14 mouse cellular contexts compared by ENCODE assay signal in the genomic region with DNA sequence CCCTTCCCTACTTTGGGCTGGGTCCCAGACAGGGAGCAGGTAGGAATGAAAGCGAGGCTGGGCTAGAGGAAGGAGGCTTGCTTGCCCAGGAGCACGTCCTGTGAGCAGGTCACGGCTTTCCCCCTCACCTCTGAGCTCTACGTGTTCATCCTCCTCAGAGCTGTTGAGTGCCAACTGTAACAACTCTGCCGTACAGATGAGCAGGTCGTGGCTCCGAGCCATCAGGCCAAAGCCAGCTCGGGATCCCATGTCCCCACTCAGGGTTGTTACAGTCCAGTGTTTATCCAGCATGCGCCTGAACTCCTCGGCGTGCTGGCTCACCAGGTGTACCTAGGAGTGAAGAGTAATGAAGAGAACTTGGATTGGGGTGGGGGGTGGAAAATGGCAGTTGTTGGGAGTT. TPM values are rescaled to one million over a fixed set of nuclear protein-coding genes. Genes with fewer than 3 reads are reported as not detected.
DNase-seq lines count a peak whose midpoint lies in the region; ATAC-seq and TF ChIP-seq lines count a peak whose summit lies in the region.
"Had no signal": no experiment of that assay in that cellular context is flagged by ENCODE, and none has a peak within 500 bp of the region (broad histone marks: within the 10 kb centered on the region; RNA-seq: fewer than 3 reads in every experiment).

No protein-coding gene starts in this region.

- DNase-seq in A20 (ENCODE audit: low read depth, low spot score), result peak; percentile 22
- DNase-seq in liver, embryonic 14.5 days (ENCODE audit: low read depth in 3 of 3, low spot score in 3 of 3), result no peak
- no peak for DNase-seq in adrenal gland, adult 2 months
- DNase-seq in ovary, adult 18-20 months (ENCODE audit: low spot score), result no peak
- DNase-seq: right cerebral cortex, adult 18-20 months had no signal

- peak overlapping the region; percentile 46; the same call in 1 of the 2 replicates for H3K4me2 ChIP-seq in intestine, embryonic 15.5 days (replicated peaks)
- H3K4me2 ChIP-seq in intestine, embryonic 16.5 days (ENCODE audit: low read depth, low read length), result no peak overlapping the region
- H3K4me2 ChIP-seq in liver, embryonic 14.5 days (ENCODE audit: low read depth), result peak overlapping the region; percentile 53
- H3K4me2 ChIP-seq in midbrain, embryonic 16.5 days (ENCODE audit: low read length), result no peak overlapping the region
- H3K4me2 ChIP-seq: hindbrain, embryonic 13.5 days had no signal

- no peak for TF ChIP-seq CTCF in liver, embryonic 14.5 days (IDR thresholded peaks at IDR 0.05; ENCODE audit: low read depth)

- H3K27me3 ChIP-seq in intestine, embryonic 15.5 days (replicated peaks), result no peaks in the 10 kb centered on the region
- H3K27me3 ChIP-seq in intestine, embryonic 16.5 days (replicated peaks; ENCODE audit: control insufficient read depth, insufficient read depth, low read length), result no peaks in the 10 kb centered on the region
- no peaks in the 10 kb centered on the region for H3K27me3 ChIP-seq in liver, embryonic 14.5 days (ENCODE audit: control insufficient read depth, insufficient read depth, low read length)
- no peaks in the 10 kb centered on the region; the same call in 1 of the 2 replicates for H3K27me3 ChIP-seq in midbrain, embryonic 16.5 days (ENCODE audit: control insufficient read depth, insufficient read depth, low read depth, low read length)
- H3K27me3 ChIP-seq: limb, embryonic 15.5 days had no signal

- WGBS in intestine, embryonic 15.5 days, result 66% methylated on average over 11 of the region's 11 CpGs
- 64% methylated on average over 11 of the region's 11 CpGs for WGBS in intestine, embryonic 16.5 days
- 56% methylated on average over 11 of the region's 11 CpGs for WGBS in liver, embryonic 14.5 days (ENCODE audit: insufficient replicate concordance)
- 76% methylated on average over 11 of the region's 11 CpGs for WGBS in midbrain, embryonic 16.5 days

- H3K4me1 ChIP-seq in intestine, embryonic 15.5 days (replicated peaks), result peaks cover 19% of the 10 kb centered on the region; the same call in 1 of the 2 replicates
- H3K4me1 ChIP-seq in intestine, embryonic 16.5 days (ENCODE audit: control insufficient read depth, insufficient read depth, low read length), result peaks cover 16% of the 10 kb centered on the region
- peaks cover 3 to 10% of the 10 kb centered on the region in 2 experiments; a peak in 2 of 4 replicates for H3K4me1 ChIP-seq in liver, embryonic 14.5 days (replicated peaks; ENCODE audit: control insufficient read depth in 2 of 2, insufficient read depth in 2 of 2, low read length in 1 of 2)
- H3K4me1 ChIP-seq in midbrain, embryonic 16.5 days (ENCODE audit: control insufficient read depth, insufficient read depth, low read length), result no peaks in the 10 kb centered on the region; the same call in 1 of the 2 replicates

- H3K36me3 ChIP-seq in intestine, embryonic 15.5 days, result peaks cover 33% of the 10 kb centered on the region
- peaks cover 9% of the 10 kb centered on the region for H3K36me3 ChIP-seq in intestine, embryonic 16.5 days (ENCODE audit: control insufficient read depth, insufficient read depth, low read length)
- peaks cover 3% of the 10 kb centered on the region for H3K36me3 ChIP-seq in liver, embryonic 14.5 days (replicated peaks; ENCODE audit: control insufficient read depth, insufficient read depth, low read depth)
- H3K36me3 ChIP-seq in midbrain, embryonic 16.5 days (ENCODE audit: control insufficient read depth, insufficient read depth, low read length), result peaks cover 18% of the 10 kb centered on the region

- H3K9ac ChIP-seq in intestine, embryonic 15.5 days, result no peak overlapping the region
- H3K9ac ChIP-seq in intestine, embryonic 16.5 days (ENCODE audit: low read depth, low read length), result no peak overlapping the region
- no peak overlapping the region for H3K9ac ChIP-seq in liver, embryonic 14.5 days (replicated peaks)
- H3K9ac ChIP-seq in midbrain, embryonic 16.5 days (ENCODE audit: low read depth, low read length), result no peak overlapping the region
- H3K9ac ChIP-seq: hindbrain, embryonic 13.5 days; limb, embryonic 15.5 days had no signal

- ATAC-seq in intestine, embryonic 15.5 days, result no peak
- no peak for ATAC-seq in intestine, embryonic 16.5 days
- peak; percentile 16 for ATAC-seq in activated CD4-positive, CD25-positive, alpha-beta regulatory T cell, adult 4 months
- ATAC-seq in liver, embryonic 14.5 days (ENCODE audit: insufficient read depth), result 0 out of 2 replicates have a peak, but pooled peaks have one; percentile 10
- no peak for ATAC-seq in midbrain, embryonic 16.5 days

- no peaks in the 10 kb centered on the region for H3K9me3 ChIP-seq in intestine, embryonic 15.5 days
- H3K9me3 ChIP-seq in intestine, embryonic 16.5 days (ENCODE audit: control insufficient read depth, low read length), result no peaks in the 10 kb centered on the region
- H3K9me3 ChIP-seq in liver, embryonic 14.5 days (ENCODE audit: control insufficient read depth, low read length), result no peaks in the 10 kb centered on the region
- no peaks in the 10 kb centered on the region for H3K9me3 ChIP-seq in midbrain, embryonic 16.5 days (replicated peaks; ENCODE audit: control insufficient read depth, low read length, poor library complexity, severe bottlenecking)
- H3K9me3 ChIP-seq: hindbrain, embryonic 13.5 days; limb, embryonic 15.5 days had no signal

- TF ChIP-seq EP300 in liver, embryonic 14.5 days (IDR thresholded peaks at IDR 0.05; ENCODE audit: low read depth), result no peak

- H3K4me3 ChIP-seq in intestine, embryonic 15.5 days (replicated peaks), result no peak overlapping the region
- no peak overlapping the region for H3K4me3 ChIP-seq in intestine, embryonic 16.5 days (ENCODE audit: low read length)
- no peak overlapping the region for H3K4me3 ChIP-seq in liver, embryonic 14.5 days (ENCODE audit: insufficient read depth in 1 of 2, low read depth in 2 of 2, low read length in 2 of 2)
- H3K4me3 ChIP-seq in midbrain, embryonic 16.5 days (ENCODE audit: low read depth, low read length), result no peak overlapping the region
- H3K4me3 ChIP-seq: hindbrain, embryonic 13.5 days; limb, embryonic 15.5 days had no signal

- no peak overlapping the region for H3K27ac ChIP-seq in intestine, embryonic 15.5 days
- no peak overlapping the region for H3K27ac ChIP-seq in intestine, embryonic 16.5 days (ENCODE audit: low read length)
- no peak overlapping the region for H3K27ac ChIP-seq in liver, embryonic 14.5 days
- H3K27ac ChIP-seq in midbrain, embryonic 16.5 days (ENCODE audit: low read length), result no peak overlapping the region
- H3K27ac ChIP-seq: hindbrain, embryonic 13.5 days; limb, embryonic 15.5 days had no signal

RNA-seq across cellular contexts. Expression of a gene that starts 0.7 kb away (rescaled TPM):
- polyA plus RNA-seq in intestine, embryonic 15.5 days (2015; fragmentation: Nextera tagmentation; extraction: Ambion mirVana), result 2.7 and 3.2 TPM in 2 replicates
- 3.4 TPM in 2 replicates for polyA plus RNA-seq in intestine, embryonic 16.5 days (2015; fragmentation: Nextera tagmentation; extraction: Ambion mirVana)
- 10 to 100 TPM; 25.3 to 42.0 TPM for polyA plus RNA-seq in activated CD4-positive, CD25-positive, alpha-beta regulatory T cell, adult 4 months (2017; shearing (Covaris generic))
- 1.5 and 1.6 TPM in 2 replicates for polyA plus RNA-seq in liver, embryonic 14.5 days (2012; rRNA removed)
- polyA plus RNA-seq in liver, embryonic 14.5 days (2014; fragmentation: Nextera tagmentation; extraction: Ambion mirVana), result 1.3 and 1.7 TPM in 2 replicates
- 10 to 100 TPM; 29.2 to 60.7 TPM for total RNA-seq in adrenal gland, adult 2 months (2021)
- 30.2 and 42.2 TPM in 2 replicates for polyA plus RNA-seq in adrenal gland, adult 2 months (2012; rRNA removed)
- 2.8 and 2.9 TPM in 2 replicates for polyA plus RNA-seq in midbrain, embryonic 16.5 days (2015; fragmentation: Nextera tagmentation; extraction: Ambion mirVana)

RNA-seq across cellular contexts. Expression of a gene that starts 8.9 kb away (rescaled TPM):
- 48.2 and 51.9 TPM in 2 replicates for polyA plus RNA-seq in intestine, embryonic 15.5 days (2015; fragmentation: Nextera tagmentation; extraction: Ambion mirVana)
- polyA plus RNA-seq in intestine, embryonic 16.5 days (2015; fragmentation: Nextera tagmentation; extraction: Ambion mirVana), result 38.7 and 40.7 TPM in 2 replicates
- 10 to 100 TPM; 11.2 to 13.3 TPM for polyA plus RNA-seq in activated CD4-positive, CD25-positive, alpha-beta regulatory T cell, adult 4 months (2017; shearing (Covaris generic))
- polyA plus RNA-seq in liver, embryonic 14.5 days (2012; rRNA removed), result 13.0 and 13.8 TPM in 2 replicates
- 12.7 and 14.6 TPM in 2 replicates for polyA plus RNA-seq in liver, embryonic 14.5 days (2014; fragmentation: Nextera tagmentation; extraction: Ambion mirVana)
- 10 to 100 TPM; 42.5 to 42.6 TPM for total RNA-seq in adrenal gland, adult 2 months (2021)
- polyA plus RNA-seq in adrenal gland, adult 2 months (2012; rRNA removed), result 73.5 and 85.1 TPM in 2 replicates
- 64.9 and 65.9 TPM in 2 replicates for polyA plus RNA-seq in midbrain, embryonic 16.5 days (2015; fragmentation: Nextera tagmentation; extraction: Ambion mirVana)

RNA-seq across cellular contexts. Expression of a gene that starts 10.3 kb away (rescaled TPM):
- 0.40 and 0.54 TPM in 2 replicates for polyA plus RNA-seq in intestine, embryonic 15.5 days (2015; fragmentation: Nextera tagmentation; extraction: Ambion mirVana)
- polyA plus RNA-seq in intestine, embryonic 16.5 days (2015; fragmentation: Nextera tagmentation; extraction: Ambion mirVana), result 0.29 TPM in 1 of 2 replicates, not detected in the other
- polyA plus RNA-seq in activated CD4-positive, CD25-positive, alpha-beta regulatory T cell, adult 4 months (2017; shearing (Covaris generic)), result under 1 TPM; 0.70 to 0.78 TPM
- not detected in 2 replicates for polyA plus RNA-seq in liver, embryonic 14.5 days (2012; rRNA removed)
- polyA plus RNA-seq in liver, embryonic 14.5 days (2014; fragmentation: Nextera tagmentation; extraction: Ambion mirVana), result 0.14 TPM in 1 of 2 replicates, not detected in the other
- total RNA-seq in adrenal gland, adult 2 months (2021), result not detected
- polyA plus RNA-seq in adrenal gland, adult 2 months (2012; rRNA removed), result not detected in 2 replicates
- 0.34 TPM in 1 of 2 replicates, not detected in the other for polyA plus RNA-seq in midbrain, embryonic 16.5 days (2015; fragmentation: Nextera tagmentation; extraction: Ambion mirVana)
- total RNA-seq: gastrocnemius, postnatal 25 days; layer of hippocampus, postnatal 14 days had no signal
- polyA plus RNA-seq: hindbrain, embryonic 13.5 days had no signal

RNA-seq across cellular contexts. Expression of a gene that starts 11.1 kb away (rescaled TPM):
- 0.11 TPM in 2 replicates for polyA plus RNA-seq in intestine, embryonic 15.5 days (2015; fragmentation: Nextera tagmentation; extraction: Ambion mirVana)
- 0.20 and 0.31 TPM in 2 replicates for polyA plus RNA-seq in intestine, embryonic 16.5 days (2015; fragmentation: Nextera tagmentation; extraction: Ambion mirVana)
- polyA plus RNA-seq in activated CD4-positive, CD25-positive, alpha-beta regulatory T cell, adult 4 months (2017; shearing (Covaris generic)), result under 1 TPM in 1 of 2 experiments, not detected in 1; 0.17 TPM
- polyA plus RNA-seq in liver, embryonic 14.5 days (2012; rRNA removed), result not detected in 2 replicates
- polyA plus RNA-seq in liver, embryonic 14.5 days (2014; fragmentation: Nextera tagmentation; extraction: Ambion mirVana), result not detected in 2 replicates
- total RNA-seq in adrenal gland, adult 2 months (2021), result under 1 TPM in 1 of 2 experiments, not detected in 1; 0.59 TPM
- 0.75 and 0.84 TPM in 2 replicates for polyA plus RNA-seq in adrenal gland, adult 2 months (2012; rRNA removed)
- polyA plus RNA-seq in midbrain, embryonic 16.5 days (2015; fragmentation: Nextera tagmentation; extraction: Ambion mirVana), result 0.41 and 0.92 TPM in 2 replicates
- polyA plus RNA-seq: forebrain, embryonic 11.5 days had no signal

RNA-seq across cellular contexts. Expression of a gene that starts 34.6 kb away (rescaled TPM):
- polyA plus RNA-seq in intestine, embryonic 15.5 days (2015; fragmentation: Nextera tagmentation; extraction: Ambion mirVana), result 26.1 and 26.3 TPM in 2 replicates
- polyA plus RNA-seq in intestine, embryonic 16.5 days (2015; fragmentation: Nextera tagmentation; extraction: Ambion mirVana), result 41.1 and 41.6 TPM in 2 replicates
- polyA plus RNA-seq in activated CD4-positive, CD25-positive, alpha-beta regulatory T cell, adult 4 months (2017; shearing (Covaris generic)), result 10 to 100 TPM; 29.0 to 44.1 TPM
- 109 and 127 TPM in 2 replicates for polyA plus RNA-seq in liver, embryonic 14.5 days (2012; rRNA removed)
- polyA plus RNA-seq in liver, embryonic 14.5 days (2014; fragmentation: Nextera tagmentation; extraction: Ambion mirVana), result 57.4 and 59.9 TPM in 2 replicates
- total RNA-seq in adrenal gland, adult 2 months (2021), result 100 to 1,000 TPM; 191 to 196 TPM
- 201 and 238 TPM in 2 replicates for polyA plus RNA-seq in adrenal gland, adult 2 months (2012; rRNA removed)
- polyA plus RNA-seq in midbrain, embryonic 16.5 days (2015; fragmentation: Nextera tagmentation; extraction: Ambion mirVana), result 41.1 and 43.3 TPM in 2 replicates

Comparison
In these comparisons a context has a peak if more than half of its experiments do, and no peak if none do; other contexts are left out.
1. H3K4me2 ChIP-seq: peak in intestine, embryonic 15.5 days (single experiment) and liver, embryonic 14.5 days (single experiment); none in intestine, embryonic 16.5 days (single experiment) and midbrain, embryonic 16.5 days (single experiment).
2. ATAC-seq: peak in activated CD4-positive, CD25-positive, alpha-beta regulatory T cell, adult 4 months (single experiment) and liver, embryonic 14.5 days (single experiment); none in intestine, embryonic 15.5 days (single experiment), intestine, embryonic 16.5 days (single experiment) and midbrain, embryonic 16.5 days (single experiment).